Mouse (Mus musculus): ENCODE results near the gene Cd247. TPM values are rescaled to one million over a fixed set of nuclear protein-coding genes. Genes with fewer than 3 reads are reported as not detected.

Cd247 gene
- polyA plus RNA-seq, 1 experiment = 0.29 TPM

GRCm38 (mm10) chr1:165860373-165861234, 72.1 kb downstream of the Cd247 start:
- DNase-seq = no peak
- TF ChIP-seq POLR2A (IDR thresholded peaks at IDR 0.05; ENCODE audit: borderline replicate concordance, insufficient read depth, low read length) (no peak), CTCF (IDR thresholded peaks at IDR 0.05; ENCODE audit: borderline replicate concordance, insufficient read depth, low read depth, low read length) (no peak)
- Histone ChIP-seq H3K4me3 (replicated peaks; ENCODE audit: insufficient read depth, low read depth, low read length) (no peak overlapping the region), H3K27me3 (ENCODE audit: control insufficient read depth, insufficient read depth, low read length) (no peaks in the 10 kb centered on the region), H3K27ac (ENCODE audit: insufficient read depth, low read length) (no peak overlapping the region), H3K4me1 (ENCODE audit: control insufficient read depth, insufficient read depth, low read length) (no peaks in the 10 kb centered on the region)
- WGBS = 71% methylated on average over 9 of the region's 9 CpGs

DNA sequence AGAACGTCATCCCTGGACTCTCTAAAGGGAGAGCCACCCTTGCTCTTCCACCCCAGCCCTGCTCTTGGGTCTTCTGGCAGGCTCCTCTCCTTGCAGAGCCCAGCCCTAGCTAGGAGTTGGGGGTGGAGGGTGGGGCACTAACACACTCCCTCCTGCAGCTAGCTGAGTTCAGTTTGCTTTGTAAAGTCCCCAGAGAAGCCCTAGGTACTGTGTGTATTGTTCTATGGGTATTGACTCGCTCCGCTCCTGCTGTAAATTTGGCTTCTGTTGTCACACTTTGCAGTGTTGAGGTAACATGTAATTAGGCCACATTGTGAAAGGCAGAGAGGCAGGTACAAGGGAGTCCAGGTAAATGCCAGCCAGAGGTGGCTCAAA, 72.7 kb downstream of the Cd247 start:
- Histone ChIP-seq H3K4me1 (ENCODE audit: control insufficient read depth, insufficient read depth, low read length) (no peaks in the 10 kb centered on the region), H3K27ac (ENCODE audit: insufficient read depth, low read length) (no peak overlapping the region), H3K27me3 (ENCODE audit: control insufficient read depth, insufficient read depth, low read length) (no peaks in the 10 kb centered on the region), H3K4me3 (replicated peaks; ENCODE audit: insufficient read depth, low read depth, low read length) (no peak overlapping the region)
- WGBS = 81% methylated on average over 3 of the region's 3 CpGs
- no peak for DNase-seq
- TF ChIP-seq CTCF (IDR thresholded peaks at IDR 0.05; ENCODE audit: borderline replicate concordance, insufficient read depth, low read depth, low read length) (no peak), POLR2A (IDR thresholded peaks at IDR 0.05; ENCODE audit: borderline replicate concordance, insufficient read depth, low read length) (no peak)

- H3K4me1 ChIP-seq (ENCODE audit: control insufficient read depth, insufficient read depth, low read length) = no peaks in the 10 kb centered on the region; the same call in 1 of the 2 replicates
- TF ChIP-seq CTCF (IDR thresholded peaks at IDR 0.05; ENCODE audit: borderline replicate concordance, insufficient read depth, low read depth, low read length) (no peak), POLR2A (IDR thresholded peaks at IDR 0.05; ENCODE audit: borderline replicate concordance, insufficient read depth, low read length) (no peak)
- no peak overlapping the region for H3K27ac ChIP-seq (ENCODE audit: insufficient read depth, low read length)
- H3K27me3 ChIP-seq (ENCODE audit: control insufficient read depth, insufficient read depth, low read length) = no peaks in the 10 kb centered on the region
- 26% methylated on average over 7 of the region's 7 CpGs for WGBS
- no peak for DNase-seq
- no peak overlapping the region for H3K4me3 ChIP-seq (replicated peaks; ENCODE audit: insufficient read depth, low read depth, low read length)
These were observed 73.6 kb downstream of the Cd247 start for GRCm38 (mm10) chr1:165862059-165862458.

DNA sequence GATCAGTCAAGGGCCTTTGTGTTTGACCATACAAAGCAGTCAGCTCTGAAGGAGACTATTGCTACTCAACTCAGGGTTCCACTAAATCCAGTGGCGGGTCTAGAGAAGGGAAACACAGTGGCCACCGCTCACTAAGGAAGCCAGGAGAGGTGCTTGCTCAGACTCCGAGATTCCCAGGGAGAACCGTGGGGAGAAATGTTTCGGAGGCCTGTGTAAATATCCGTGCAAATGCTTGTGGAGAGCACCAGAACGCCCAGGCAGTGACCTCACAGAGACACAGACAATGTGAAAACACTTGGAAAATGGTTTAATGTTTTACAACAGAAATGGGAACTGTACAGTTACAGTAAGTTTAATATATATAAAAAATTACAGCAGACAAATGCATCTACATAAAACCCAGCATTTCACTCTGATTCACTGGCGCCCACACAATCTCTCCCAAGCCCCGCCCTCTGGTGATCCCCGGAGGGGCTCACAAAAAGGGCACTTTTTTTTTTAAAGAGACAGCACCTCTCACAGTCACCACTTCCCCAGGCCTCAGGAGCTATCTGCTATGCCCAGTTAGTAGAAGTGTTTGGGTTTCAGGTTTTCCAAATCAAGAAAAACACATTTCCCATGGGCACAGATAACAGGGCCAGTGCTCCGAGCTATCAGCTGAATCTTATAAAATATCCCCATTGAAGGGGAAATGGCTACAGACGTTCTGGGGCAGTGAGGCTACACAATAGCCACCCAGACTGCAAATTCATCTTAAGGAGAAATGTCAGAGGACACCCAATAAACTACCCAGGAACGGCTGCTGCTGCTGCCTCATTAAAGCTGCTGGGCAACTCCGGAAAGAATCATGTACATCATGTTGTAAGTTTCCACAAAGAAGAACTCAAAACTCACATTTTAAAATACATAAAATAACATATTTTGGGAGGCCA, 76.6 kb downstream of the Cd247 start:
- Histone ChIP-seq H3K27ac (ENCODE audit: insufficient read depth, low read length) (no peak overlapping the region), H3K27me3 (ENCODE audit: control insufficient read depth, insufficient read depth, low read length) (no peaks in the 10 kb centered on the region), H3K4me3 (replicated peaks; ENCODE audit: insufficient read depth, low read depth, low read length) (no peak overlapping the region), H3K4me1 (ENCODE audit: control insufficient read depth, insufficient read depth, low read length) (no peaks in the 10 kb centered on the region; the same call in 1 of the 2 replicates)
- DNase-seq = no peak
- TF ChIP-seq POLR2A (IDR thresholded peaks at IDR 0.05; ENCODE audit: borderline replicate concordance, insufficient read depth, low read length) (no peak), CTCF (IDR thresholded peaks at IDR 0.05; ENCODE audit: borderline replicate concordance, insufficient read depth, low read depth, low read length) (no peak)
- WGBS = 61% methylated on average over 14 of the region's 14 CpGs

DNA sequence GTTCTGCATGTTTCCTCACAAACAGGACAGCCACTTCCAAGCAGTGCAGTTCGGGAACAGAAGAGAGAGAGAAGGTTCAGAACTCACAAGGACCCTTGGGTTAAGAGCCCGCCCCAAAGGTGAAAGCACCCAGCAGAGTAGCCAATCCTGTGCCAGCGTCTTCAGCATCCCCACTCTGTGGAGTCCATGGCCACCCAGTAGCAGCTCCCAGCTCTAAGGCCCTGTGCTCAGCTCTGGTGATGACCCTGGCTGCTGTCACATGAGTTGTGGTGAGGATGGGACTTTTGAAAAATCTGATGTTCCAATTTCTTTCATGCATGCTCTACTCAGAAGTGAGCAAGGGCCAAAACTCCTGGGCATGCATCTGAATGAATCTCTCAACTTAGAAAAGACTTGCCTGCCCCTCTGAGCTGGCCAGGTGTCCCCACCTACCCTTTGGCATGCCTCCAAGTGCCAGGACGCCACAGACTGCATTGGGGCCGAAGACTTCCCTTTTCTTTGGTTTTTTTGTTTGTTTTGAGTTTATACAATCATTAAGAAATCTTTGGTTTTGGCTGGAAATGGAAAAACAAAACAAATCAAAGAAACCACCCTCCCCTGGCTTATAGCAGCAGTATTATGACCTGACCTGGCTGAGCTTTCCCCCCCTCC, 78.3 kb downstream of the Cd247 start:
- no peak for DNase-seq
- no peaks in the 10 kb centered on the region for H3K27me3 ChIP-seq (ENCODE audit: control insufficient read depth, insufficient read depth, low read length)
- H3K4me3 ChIP-seq (replicated peaks; ENCODE audit: insufficient read depth, low read depth, low read length) = no peak overlapping the region
- TF ChIP-seq POLR2A (IDR thresholded peaks at IDR 0.05; ENCODE audit: borderline replicate concordance, insufficient read depth, low read length) (no peak), CTCF (IDR thresholded peaks at IDR 0.05; ENCODE audit: borderline replicate concordance, insufficient read depth, low read depth, low read length) (no peak)
- no peak overlapping the region for H3K27ac ChIP-seq (ENCODE audit: insufficient read depth, low read length)
- 67% methylated on average over 5 of the region's 5 CpGs for WGBS
- no peaks in the 10 kb centered on the region; the same call in 1 of the 2 replicates for H3K4me1 ChIP-seq (ENCODE audit: control insufficient read depth, insufficient read depth, low read length)

DNA sequence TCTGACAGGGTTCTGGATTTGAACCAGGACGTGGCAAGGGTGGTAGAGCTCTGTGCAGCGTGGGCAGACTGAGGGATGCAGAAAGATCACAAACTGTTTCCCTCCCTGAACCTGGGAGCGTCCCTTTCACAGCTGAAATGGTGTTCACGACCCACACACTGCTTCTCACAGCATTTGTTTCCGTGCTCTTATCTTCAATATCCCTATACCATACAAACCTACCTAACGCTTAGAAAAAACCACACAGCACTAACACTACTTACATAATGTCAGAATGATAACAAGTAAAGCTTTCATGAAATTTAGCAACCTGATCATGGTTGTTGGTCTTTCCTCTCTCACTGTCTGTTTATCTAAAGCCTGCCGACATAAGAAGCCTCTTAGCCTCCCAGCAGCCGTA, 80.2 kb downstream of the Cd247 start:
- H3K27me3 ChIP-seq (ENCODE audit: control insufficient read depth, insufficient read depth, low read length) = no peaks in the 10 kb centered on the region
- no peak overlapping the region for H3K4me3 ChIP-seq (replicated peaks; ENCODE audit: insufficient read depth, low read depth, low read length)
- H3K4me1 ChIP-seq (ENCODE audit: control insufficient read depth, insufficient read depth, low read length) = no peaks in the 10 kb centered on the region; the same call in 1 of the 2 replicates
- WGBS = 90% methylated on average over 8 of the region's 8 CpGs
- no peak overlapping the region for H3K27ac ChIP-seq (ENCODE audit: insufficient read depth, low read length)
- no peak for TF ChIP-seq CTCF (IDR thresholded peaks at IDR 0.05; ENCODE audit: borderline replicate concordance, insufficient read depth, low read depth, low read length)
- TF ChIP-seq POLR2A (IDR thresholded peaks at IDR 0.05; ENCODE audit: borderline replicate concordance, insufficient read depth, low read length) = no peak
- no peak for DNase-seq

- H3K4me3 ChIP-seq (replicated peaks; ENCODE audit: insufficient read depth, low read depth, low read length) = no peak overlapping the region
- no peaks in the 10 kb centered on the region for H3K4me1 ChIP-seq (ENCODE audit: control insufficient read depth, insufficient read depth, low read length)
- H3K27ac ChIP-seq (ENCODE audit: insufficient read depth, low read length) = no peak overlapping the region
- H3K27me3 ChIP-seq (ENCODE audit: control insufficient read depth, insufficient read depth, low read length) = no peaks in the 10 kb centered on the region
- TF ChIP-seq CTCF (IDR thresholded peaks at IDR 0.05; ENCODE audit: borderline replicate concordance, insufficient read depth, low read depth, low read length) = no peak
- TF ChIP-seq POLR2A (IDR thresholded peaks at IDR 0.05; ENCODE audit: borderline replicate concordance, insufficient read depth, low read length) = no peak
- DNase-seq = no peak
- 43% methylated on average over 8 of the region's 8 CpGs for WGBS
These were observed 86.2 kb downstream of the Cd247 start for GRCm38 (mm10) chr1:165874645-165875044.

Data from cerebellum, adult 2 months (tissue).